Mouse (Mus musculus) bone marrow macrophage, adult 2 months (primary cell): ENCODE data around the gene Tango6. TPM values are rescaled to one million over a fixed set of nuclear protein-coding genes. Genes with fewer than 3 reads are reported as not detected.
"Not testable (repeated sequence)": the region's sequence is repeated elsewhere in the genome, so short reads cannot be mapped to it uniquely, and the experiment has no call there.

Source experiments
- H3K27ac ChIP-seq: 2 replicates; pipeline ENCODE4 v1.5.1; 2012; ENCODE audit warnings: low read depth, low read length; ENCODE audit not compliant: insufficient read depth
- H3K4me1 ChIP-seq: 2 replicates; pipeline ENCODE4 v1.6.1; 2012; ENCODE audit warnings: low read length; ENCODE audit not compliant: control insufficient read depth, insufficient read depth
- H3K4me3 ChIP-seq: 2 replicates; pipeline ENCODE4 v1.5.1; 2012; ENCODE audit warnings: mild to moderate bottlenecking, low read length, moderate library complexity; ENCODE audit not compliant: insufficient read depth
- CTCF ChIP-seq: IDR thresholded peaks from 2 replicates; pipeline ENCODE4 v1.5.1; 2012; ENCODE audit warnings: low read depth, mild to moderate bottlenecking, low read length, moderate library complexity
- POLR2A ChIP-seq: IDR thresholded peaks from 2 replicates; pipeline ENCODE4 v1.6.1; 2012; ENCODE audit warnings: mild to moderate bottlenecking, low read depth, low read length, borderline replicate concordance
- polyA plus RNA-seq: library from polyadenylated mRNA; stranded (reverse); fragments of >200 nt; gene quantifications from 2 replicates; pipeline ENCODE4 v1.2.4, GENCODE M21; 2012; ENCODE audit not compliant: missing spikeins, insufficient read depth, insufficient read length

Gene Tango6
- polyA plus RNA-seq, 1 experiment: 1.1 TPM

DNA sequence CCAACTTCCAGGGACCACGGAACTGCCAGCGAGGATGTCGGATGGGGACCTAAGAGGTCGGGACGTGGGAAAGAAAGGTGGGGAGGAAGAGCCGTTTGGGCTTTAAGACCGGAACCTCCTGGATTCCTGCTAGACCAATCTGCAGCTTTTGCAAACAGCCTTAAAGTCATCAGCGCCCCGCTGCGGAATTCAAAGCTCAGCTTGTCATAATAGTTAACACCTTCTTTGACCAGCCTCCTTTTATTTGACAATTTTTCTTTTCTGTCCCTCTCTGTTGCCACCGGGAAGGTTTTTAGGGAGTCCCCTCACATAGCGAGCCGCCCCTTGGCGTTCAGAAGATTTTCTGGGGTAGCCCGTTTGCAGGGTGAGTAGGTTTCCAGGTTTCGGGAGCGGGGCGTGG lies 187.2 kb downstream of the Tango6 start, which contains the start of gene Has3:
Has3 (plus strand) TSS at position 192 of the 400 bp plus-strand sequence.
- no peaks in the 10 kb centered on the region for H3K4me1 ChIP-seq
- TF ChIP-seq CTCF (no peak), POLR2A (no peak)
- H3K27ac ChIP-seq: no peak within 1 kb of the TSS
- peak within 1 kb of the TSS; percentile 48 for H3K4me3 ChIP-seq

DNA sequence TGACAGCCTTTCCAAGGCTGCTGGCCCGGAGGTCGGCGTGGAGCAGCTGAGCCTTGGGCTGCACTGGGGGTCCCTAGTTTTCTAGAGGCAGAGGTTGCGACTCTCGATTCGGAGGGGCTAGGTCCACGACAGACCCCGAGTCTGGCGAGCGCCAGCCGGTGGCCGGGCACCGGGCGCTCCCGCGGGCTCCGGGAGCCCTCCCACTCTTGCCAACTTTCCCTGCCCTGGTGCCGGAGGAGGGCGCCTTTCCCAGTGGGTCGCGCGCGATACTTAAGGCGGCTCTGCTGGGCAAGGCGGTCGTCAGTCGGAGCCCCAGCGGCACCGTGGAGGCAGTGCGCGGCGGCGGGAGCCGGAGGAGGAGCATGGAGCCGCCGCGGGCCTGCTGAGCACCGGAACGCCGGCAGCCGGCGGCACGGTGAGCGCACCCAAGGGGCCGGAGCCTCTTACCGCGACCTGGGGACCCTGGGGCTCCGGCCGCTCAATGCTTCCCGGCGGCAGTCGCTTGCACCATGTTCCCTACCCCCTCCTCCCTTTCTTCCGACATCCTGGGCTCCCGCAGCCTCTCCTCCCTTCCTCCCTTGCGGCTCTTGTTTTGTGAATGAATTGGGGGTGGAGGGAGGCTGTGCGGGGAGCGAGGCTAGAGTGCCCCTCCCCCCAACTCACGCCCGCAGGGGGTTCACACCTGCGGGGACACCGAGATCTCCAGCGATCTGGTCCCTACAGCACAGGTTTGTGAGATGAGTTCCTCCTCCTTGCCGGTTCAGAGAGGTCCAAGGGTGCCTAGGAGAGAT lies 187.9 kb downstream of the Tango6 start:
- no peak for TF ChIP-seq CTCF
- TF ChIP-seq POLR2A: no peak
- no peaks in the 10 kb centered on the region for H3K4me1 ChIP-seq
- H3K4me3 ChIP-seq: peak overlapping the region; percentile 48
- no peak overlapping the region for H3K27ac ChIP-seq

DNA sequence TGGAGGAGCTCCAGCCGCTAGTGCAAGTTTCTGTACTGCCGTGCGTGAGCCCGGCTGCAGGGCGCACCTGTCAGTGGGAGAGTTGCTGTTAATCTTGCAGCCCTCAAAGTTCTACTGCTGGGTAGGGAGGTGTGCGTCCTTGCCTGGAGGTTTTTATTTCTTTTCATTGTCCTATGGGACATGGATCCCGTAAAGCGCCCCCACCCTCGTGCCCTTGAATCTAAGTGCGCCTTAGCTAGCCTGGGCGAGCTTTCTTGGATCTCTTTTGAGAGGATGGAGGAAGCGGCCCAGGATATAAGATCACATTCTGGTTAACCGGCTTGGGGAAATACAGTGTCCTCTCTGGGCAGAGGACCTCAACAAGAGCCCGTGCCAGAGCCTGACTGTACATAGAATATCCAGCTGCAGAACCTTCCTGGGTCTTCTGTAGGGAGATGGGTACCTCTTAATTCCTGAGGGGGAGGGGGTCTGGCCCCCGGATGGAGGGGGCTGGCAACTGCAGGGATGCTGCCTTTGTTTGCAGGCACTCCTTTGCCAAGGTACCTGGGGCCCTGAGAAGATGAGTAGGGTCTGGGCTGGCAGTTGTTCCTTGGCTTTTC lies 188.6 kb downstream of the Tango6 start:
- Histone ChIP-seq H3K27ac (no peak overlapping the region), H3K4me1 (no peaks in the 10 kb centered on the region), H3K4me3 (peak overlapping the region; percentile 48)
- TF ChIP-seq POLR2A (no peak), CTCF (no peak)

DNA sequence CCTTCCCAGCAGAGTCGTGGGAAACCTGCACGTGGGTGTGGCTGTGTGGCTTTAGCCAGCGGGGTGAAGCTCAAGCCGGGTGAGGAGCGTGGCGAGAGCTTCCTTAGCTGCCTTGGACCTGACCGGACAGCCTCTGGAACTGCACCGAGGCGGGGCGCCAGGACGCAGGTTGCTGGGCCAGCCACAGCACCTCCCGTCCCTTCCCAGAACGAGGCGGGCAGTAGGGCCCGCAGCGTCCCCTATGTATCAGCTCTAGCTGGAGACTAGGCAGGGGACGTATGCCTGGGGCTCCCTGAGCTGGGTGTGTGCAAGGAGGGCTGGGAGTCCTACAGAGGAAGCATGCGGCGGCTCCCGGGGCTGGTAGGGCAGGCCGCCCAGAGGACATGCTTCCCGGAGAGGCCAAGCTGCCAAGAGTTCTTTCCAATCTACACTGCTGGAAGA lies 189.1 kb downstream of the Tango6 start:
- no peak overlapping the region for H3K27ac ChIP-seq
- no peak overlapping the region for H3K4me3 ChIP-seq
- no peaks in the 10 kb centered on the region for H3K4me1 ChIP-seq
- TF ChIP-seq POLR2A (no peak), CTCF (no peak)

DNA sequence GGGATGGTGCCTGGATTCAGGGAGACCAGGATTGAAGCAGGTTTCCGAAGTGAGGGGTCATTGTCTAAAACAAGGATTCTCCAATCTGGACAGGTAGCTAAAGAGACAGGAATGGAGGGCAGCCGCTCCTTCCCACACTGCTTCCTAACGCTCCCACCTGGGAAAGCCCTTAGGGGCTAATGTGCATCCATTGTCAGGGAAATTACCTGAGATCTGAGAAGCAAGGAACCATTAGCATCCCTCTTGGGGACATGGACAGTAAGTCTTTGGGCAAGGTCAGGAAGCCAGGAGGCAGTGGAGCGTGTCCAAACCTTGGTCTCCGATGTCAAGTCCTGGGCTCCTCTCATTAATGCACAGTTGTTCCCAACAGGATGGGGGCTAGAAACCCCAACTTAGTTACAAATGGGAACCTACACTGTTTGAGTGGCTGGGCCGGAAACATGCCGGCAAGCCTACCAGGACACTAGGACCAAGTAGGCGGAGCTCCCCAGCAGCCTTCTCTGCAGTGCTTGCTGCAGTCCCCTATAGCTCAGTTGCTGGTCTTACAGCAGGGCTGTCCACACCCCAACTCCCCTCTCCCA lies 189.7 kb downstream of the Tango6 start:
- no peaks in the 10 kb centered on the region for H3K4me1 ChIP-seq
- no peak for TF ChIP-seq POLR2A
- TF ChIP-seq CTCF: no peak
- H3K4me3 ChIP-seq: no peak overlapping the region
- H3K27ac ChIP-seq: no peak overlapping the region

DNA sequence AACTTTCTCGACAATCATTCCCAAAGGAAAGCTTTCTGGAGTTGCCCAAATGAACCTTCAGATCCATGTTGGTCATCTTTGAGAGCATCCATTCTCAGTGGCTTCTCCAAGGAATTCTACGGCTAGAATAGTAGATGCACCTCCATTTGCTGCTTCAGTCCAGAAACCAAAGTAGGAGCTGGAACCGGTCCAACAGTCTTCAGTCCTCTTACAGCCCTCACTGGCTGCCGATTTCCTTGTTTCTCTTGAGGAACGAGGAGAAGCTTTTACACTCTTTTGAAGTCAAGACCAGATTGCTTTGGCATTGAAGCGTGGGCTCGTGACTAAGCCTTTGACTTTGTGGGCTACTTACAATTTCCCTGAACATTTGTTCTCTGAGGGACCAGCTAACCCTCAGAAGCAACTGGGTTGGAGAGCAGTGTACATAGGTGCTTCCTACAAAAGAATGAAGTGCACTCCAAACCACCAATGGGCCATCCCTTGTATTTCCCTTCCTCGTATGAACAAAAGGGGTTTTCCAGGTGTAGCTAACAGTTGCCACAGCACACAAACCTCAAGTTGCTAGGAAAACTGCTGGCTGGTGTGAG lies 197.3 kb downstream of the Tango6 start:
- no peak overlapping the region for H3K4me3 ChIP-seq
- H3K4me1 ChIP-seq: no peaks in the 10 kb centered on the region
- TF ChIP-seq CTCF (no peak), POLR2A (no peak)
- no peak overlapping the region for H3K27ac ChIP-seq

DNA sequence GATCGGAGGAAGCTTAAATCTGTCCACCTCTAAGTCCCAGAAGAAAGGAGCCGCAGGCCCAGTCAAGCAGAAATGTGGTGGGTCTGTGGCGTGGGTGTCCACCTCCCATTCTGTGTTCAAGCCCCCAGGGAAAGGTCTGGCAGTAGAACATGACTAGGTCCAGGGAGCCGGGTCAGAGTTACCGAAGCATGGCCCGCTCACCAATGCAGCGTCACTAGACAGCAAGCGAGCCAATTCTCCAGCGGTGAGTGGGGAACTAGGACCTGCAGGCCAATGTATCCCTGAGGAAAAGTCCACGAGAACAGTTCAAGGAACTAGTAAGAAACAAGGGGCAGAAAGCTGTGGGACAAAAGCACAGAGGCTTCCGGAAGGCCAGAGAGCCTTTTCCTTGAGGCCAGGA lies 201.2 kb downstream of the Tango6 start:
- H3K4me1 ChIP-seq, H3K27ac ChIP-seq, H3K4me3 ChIP-seq: not testable (repeated sequence)

DNA sequence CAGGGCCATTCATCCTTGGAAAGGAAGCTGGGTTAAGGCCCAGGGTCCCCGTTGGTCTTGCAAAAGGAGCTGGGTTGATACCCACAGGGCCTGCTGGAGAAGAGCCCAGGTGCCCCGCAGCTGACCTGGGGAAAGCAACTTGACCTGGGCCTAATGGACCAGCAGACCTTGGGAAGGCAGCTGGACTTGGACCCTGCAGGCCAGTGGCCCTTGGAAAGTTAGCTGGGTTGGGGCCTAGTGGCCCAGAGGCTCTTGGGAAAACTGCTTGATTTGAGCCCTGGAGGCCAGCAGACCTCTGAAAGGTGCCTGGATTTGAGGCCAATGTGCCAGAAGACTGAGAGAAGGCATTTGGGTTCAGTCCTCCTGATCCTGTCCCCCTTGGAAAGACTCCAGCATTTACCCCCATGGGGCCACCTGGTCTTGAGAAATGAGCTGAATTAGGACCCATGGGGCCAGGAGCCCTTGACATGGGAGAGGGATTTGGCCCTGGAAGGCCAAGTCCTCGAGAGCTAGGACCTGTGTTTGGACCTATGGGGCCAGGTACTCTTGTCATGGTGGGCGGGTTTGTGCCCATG lies 202.0 kb downstream of the Tango6 start:
- not testable (repeated sequence) for H3K4me3 ChIP-seq, H3K27ac ChIP-seq, H3K4me1 ChIP-seq

DNA sequence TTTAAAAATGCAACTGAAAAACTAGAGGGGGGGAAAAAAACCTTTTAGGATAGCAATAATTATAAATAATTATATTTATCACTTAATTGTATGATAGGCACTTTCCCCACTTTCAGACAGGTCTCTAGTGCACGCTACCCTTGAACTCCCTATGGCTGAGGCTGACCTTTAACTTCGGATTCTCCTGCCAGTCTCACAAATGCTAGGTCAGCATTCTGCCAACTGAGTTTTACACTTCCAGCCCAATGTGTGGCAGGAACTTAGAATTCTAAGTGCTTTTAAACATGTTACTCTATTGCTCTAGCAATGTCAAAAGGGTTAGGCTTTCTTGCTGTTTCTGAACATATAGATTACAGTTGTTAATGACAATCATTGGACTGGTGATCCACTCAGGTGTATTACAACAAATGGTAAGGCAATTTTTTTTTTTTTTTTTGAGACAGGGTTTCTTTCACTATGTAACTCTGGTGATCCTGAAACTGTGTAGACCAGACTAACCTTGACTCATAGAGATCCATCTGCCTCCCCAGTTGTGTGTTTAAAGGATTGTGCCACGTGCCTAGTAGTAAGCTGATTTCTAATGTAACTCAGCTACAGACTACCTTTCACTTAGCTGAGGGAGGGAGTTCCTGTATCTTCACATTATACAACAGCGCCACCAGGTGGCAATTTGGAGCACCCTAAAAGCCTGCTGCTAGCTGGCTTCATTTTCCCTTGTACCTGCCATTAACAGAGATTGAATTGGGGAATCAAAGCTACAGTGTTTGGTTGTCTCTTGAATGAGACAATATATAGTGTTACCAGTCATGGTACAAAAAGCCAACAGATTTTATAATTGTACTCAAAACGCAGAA lies 204.7 kb downstream of the Tango6 start:
- Histone ChIP-seq H3K27ac (no peak overlapping the region), H3K4me3 (no peak overlapping the region), H3K4me1 (peaks cover 10% of the 10 kb centered on the region)
- TF ChIP-seq POLR2A: no peak
- 0 out of 2 replicates have a peak, but pooled peaks have one; percentile 20 for TF ChIP-seq CTCF

DNA sequence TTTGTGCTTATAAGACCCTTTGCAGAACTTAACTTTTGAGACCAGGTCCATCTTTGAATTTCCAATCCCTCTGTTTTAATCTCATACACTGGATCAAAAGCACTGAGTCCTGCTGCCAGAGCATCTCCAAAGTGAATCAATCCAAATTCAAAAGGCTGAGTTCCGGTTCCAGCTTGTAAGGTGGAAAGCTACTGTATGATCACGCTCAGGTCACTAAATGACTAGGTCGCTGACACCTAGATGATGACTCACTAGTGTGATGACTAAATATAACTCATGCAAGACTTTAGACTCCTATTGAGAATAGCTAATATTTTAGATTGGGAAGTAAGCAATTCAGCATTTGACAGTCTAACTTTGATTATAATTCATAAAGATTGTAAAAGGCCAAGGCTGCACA lies 205.9 kb downstream of the Tango6 start:
- no peak overlapping the region for H3K27ac ChIP-seq

More for the DNA sequence above, 205.9 kb downstream of the Tango6 start:
- TF ChIP-seq CTCF (no peak), POLR2A (no peak)
- Histone ChIP-seq H3K4me1 (peaks cover 10% of the 10 kb centered on the region), H3K4me3 (no peak overlapping the region)
